Mouse (Mus musculus): ENCODE measurements around the gene Ncbp3. TPM values are rescaled to one million over a fixed set of nuclear protein-coding genes. Genes with fewer than 3 reads are reported as not detected.

The Ncbp3 gene
- total and polyA plus RNA-seq, 3 experiments = 8.4 to 9.3 TPM; not detected in 1

DNA sequence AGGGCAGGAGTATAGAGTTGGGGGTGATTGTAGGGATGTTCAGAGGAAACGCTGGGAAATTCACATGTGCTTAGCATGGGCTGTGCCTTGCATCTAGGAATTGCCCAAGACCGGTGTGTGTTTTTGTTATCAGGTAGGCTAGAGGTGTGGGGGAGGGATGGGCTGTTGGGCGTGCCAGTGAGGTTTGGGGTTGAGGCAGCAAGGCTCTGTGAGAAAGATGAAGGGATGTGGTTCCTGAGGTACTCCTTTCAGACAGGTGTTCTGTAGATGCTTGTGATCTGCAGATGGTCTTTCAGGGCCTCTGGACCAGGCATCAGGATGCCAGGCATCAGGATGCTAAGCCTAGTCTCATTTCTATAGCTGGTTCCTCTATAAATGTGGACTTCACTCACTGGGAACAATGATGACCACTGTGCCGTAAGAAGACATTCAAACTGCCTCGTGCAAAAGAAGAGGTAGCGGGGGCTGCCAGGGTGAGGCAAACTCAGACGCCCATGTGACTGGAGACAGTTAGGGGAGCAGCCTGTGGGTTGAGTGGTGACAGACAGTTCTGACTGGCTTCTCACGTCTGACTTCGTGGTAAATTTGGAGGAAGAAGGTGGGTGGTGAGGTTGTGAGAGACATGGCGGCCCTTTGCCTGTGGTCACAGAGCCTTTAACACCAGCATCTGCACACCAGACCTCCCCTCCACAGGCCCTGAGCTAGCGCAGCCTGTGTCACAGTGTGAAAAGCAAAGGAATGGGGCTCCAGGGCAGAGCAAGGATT is 46.8 kb downstream of the Ncbp3 start:
- H3K27me3 ChIP-seq (ENCODE audit: control insufficient read depth in 1 of 2, insufficient read depth in 2 of 2, low read length in 2 of 2) = no peaks in the 10 kb centered on the region
- peaks cover 0 to 12% of the 10 kb centered on the region in 2 experiments; a peak in 2 of 4 replicates for H3K4me1 ChIP-seq (ENCODE audit: control insufficient read depth in 1 of 2, insufficient read depth in 2 of 2, low read length in 2 of 2)
- TF ChIP-seq POLR2AphosphoS2 (IDR thresholded peaks at IDR 0.05; ENCODE audit: low read length) = no peak
- no peak for TF ChIP-seq JUND (IDR thresholded peaks at IDR 0.05; ENCODE audit: low read depth, low read length)
- no peak for TF ChIP-seq GATA1 (IDR thresholded peaks at IDR 0.05; ENCODE audit: low read depth, low read length)
- TF ChIP-seq CHD1 (IDR thresholded peaks at IDR 0.05; ENCODE audit: low read depth, low read length) = no peak
- no peak for TF ChIP-seq TBP (IDR thresholded peaks at IDR 0.05; ENCODE audit: low read depth, low read length)
- no peak for TF ChIP-seq E2F4 (IDR thresholded peaks at IDR 0.05; ENCODE audit: borderline replicate concordance, low read depth, low read length)
- TF ChIP-seq MXI1 (IDR thresholded peaks at IDR 0.05; ENCODE audit: low read depth, low read length) = no peak
- no peak for TF ChIP-seq TCF12 (IDR thresholded peaks at IDR 0.05; ENCODE audit: low read depth, low read length)
- TF ChIP-seq POLR2AphosphoS5 (IDR thresholded peaks at IDR 0.05; ENCODE audit: borderline replicate concordance, low read depth, low read length) = no peak
- TF ChIP-seq MAFK (IDR thresholded peaks at IDR 0.05; ENCODE audit: borderline replicate concordance, low read depth, low read length) = no peak
- no peak for TF ChIP-seq MEF2A (IDR thresholded peaks at IDR 0.05; ENCODE audit: extremely low read depth, insufficient replicate concordance, low read depth, low read length, poor library complexity, severe bottlenecking)
- no peak for TF ChIP-seq KAT2A (conservative IDR thresholded peaks at IDR 0.05; ENCODE audit: low read depth, low read length)
- no peak for TF ChIP-seq ELF1 (IDR thresholded peaks at IDR 0.05; ENCODE audit: low read depth, low read length)
- no peak for DNase-seq (ENCODE audit: low read depth, low spot score)
- no peak overlapping the region for H3K9ac ChIP-seq (ENCODE audit: control insufficient read depth, low read depth, low read length, poor library complexity, severe bottlenecking)
- no peaks in the 10 kb centered on the region for H3K79me2 ChIP-seq (ENCODE audit: control insufficient read depth, insufficient read depth, low read length, poor library complexity)
- no peak overlapping the region for H3K4me3 ChIP-seq (ENCODE audit: control insufficient read depth in 1 of 2, insufficient read depth in 1 of 2, low read depth in 2 of 2, low read length in 2 of 2)
- no peaks in the 10 kb centered on the region; a peak in 1 of 4 replicates for H3K36me3 ChIP-seq (ENCODE audit: control insufficient read depth in 1 of 2, insufficient read depth in 2 of 2, low read length in 2 of 2)
- no peaks in the 10 kb centered on the region for H3K9me3 ChIP-seq (replicated peaks; ENCODE audit: insufficient read depth, low read length)
- no peak overlapping the region for H3K27ac ChIP-seq (ENCODE audit: control insufficient read depth, low read depth, low read length)

DNA sequence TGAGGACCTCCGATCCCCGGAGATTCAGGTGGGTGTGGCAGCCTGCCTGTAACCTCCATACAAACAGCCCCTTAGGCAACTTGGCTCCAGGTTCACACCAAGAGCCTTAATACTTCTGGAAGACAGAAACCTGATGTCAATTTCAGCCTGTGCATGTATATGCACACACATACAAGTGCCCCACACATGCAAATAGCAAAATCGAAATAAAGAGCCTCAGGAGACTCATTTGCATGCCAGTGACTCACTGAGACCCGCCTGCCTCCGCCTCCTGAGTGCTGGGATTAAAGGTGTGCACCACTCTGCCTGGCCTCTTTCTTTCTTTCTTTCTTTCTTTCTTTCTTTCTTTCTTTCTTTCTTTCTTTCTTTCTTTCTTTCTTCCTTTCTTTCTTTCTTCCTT is 51.3 kb downstream of the Ncbp3 start:
- no peak for TF ChIP-seq ZNF384 (IDR thresholded peaks at IDR 0.05; ENCODE audit: low read depth, low read length)
- TF ChIP-seq GABPA (IDR thresholded peaks at IDR 0.05; ENCODE audit: low read depth, low read length) = no peak
- TF ChIP-seq KAT2A (conservative IDR thresholded peaks at IDR 0.05; ENCODE audit: low read depth, low read length) = no peak
- TF ChIP-seq TCF12 (IDR thresholded peaks at IDR 0.05; ENCODE audit: low read depth, low read length) = no peak
- TF ChIP-seq MAX (IDR thresholded peaks at IDR 0.05; ENCODE audit: low read length) = no peak
- no peak for TF ChIP-seq GATA1 (IDR thresholded peaks at IDR 0.05; ENCODE audit: low read depth, low read length)

More for the DNA sequence above, 51.3 kb downstream of the Ncbp3 start:
- Histone ChIP-seq H3K79me2 (ENCODE audit: control insufficient read depth, insufficient read depth, low read length, poor library complexity) (no peaks in the 10 kb centered on the region), H3K4me1 (ENCODE audit: control insufficient read depth in 1 of 2, insufficient read depth in 2 of 2, low read length in 2 of 2) (0 out of 4 replicates have a peak, but pooled peaks cover 0 to 3% of the 10 kb centered on the region in 2 experiments), H3K4me3 (ENCODE audit: control insufficient read depth in 1 of 2, insufficient read depth in 1 of 2, low read depth in 2 of 2, low read length in 2 of 2) (no peak overlapping the region), H3K27ac (ENCODE audit: control insufficient read depth, low read depth, low read length) (no peak overlapping the region), H3K27me3 (ENCODE audit: control insufficient read depth in 1 of 2, insufficient read depth in 2 of 2, low read length in 2 of 2) (no peaks in the 10 kb centered on the region), H3K9me3 (replicated peaks; ENCODE audit: insufficient read depth, low read length) (no peaks in the 10 kb centered on the region), H3K36me3 (ENCODE audit: control insufficient read depth in 1 of 2, insufficient read depth in 2 of 2, low read length in 2 of 2) (no peaks in the 10 kb centered on the region; a peak in 1 of 4 replicates), H3K9ac (ENCODE audit: control insufficient read depth, low read depth, low read length, poor library complexity, severe bottlenecking) (no peak overlapping the region)
- no peak for DNase-seq (ENCODE audit: low read depth, low spot score)

Data from MEL (cell line).